Mouse (Mus musculus): ENCODE data around the gene Pcgf2.

DNA sequence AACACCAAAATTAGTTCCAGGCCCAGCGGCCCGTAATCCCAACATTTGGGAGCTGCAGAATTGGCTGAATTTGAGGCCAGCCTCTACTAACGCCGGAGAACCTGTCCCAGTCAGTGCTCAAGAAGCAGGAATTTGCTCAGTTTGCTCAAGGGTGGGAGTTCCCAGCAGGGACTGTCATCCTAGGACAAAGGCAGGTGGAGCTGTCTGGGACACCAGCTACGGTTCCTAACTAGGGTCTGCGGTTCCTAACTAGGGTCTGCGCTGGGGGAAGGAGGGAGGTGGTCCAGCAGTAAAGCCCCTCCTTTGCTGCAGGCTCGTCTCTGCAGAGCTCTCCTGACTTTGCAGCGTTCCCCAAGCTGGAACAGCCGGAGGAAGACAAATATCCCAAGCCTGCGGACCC lies 27.1 kb downstream of the Pcgf2 start:
- TF ChIP-seq TCF12 (IDR thresholded peaks at IDR 0.05; ENCODE audit: insufficient read depth, poor library complexity, severe bottlenecking): no peak
- TF ChIP-seq USF1 (IDR thresholded peaks at IDR 0.05; ENCODE audit: low read depth): no peak
- no peak for TF ChIP-seq POLR2A (IDR thresholded peaks at IDR 0.05; ENCODE audit: insufficient read length, low read depth)
- TF ChIP-seq MAX (IDR thresholded peaks at IDR 0.05; ENCODE audit: low read depth): no peak
- TF ChIP-seq POLR2AphosphoS2 (IDR thresholded peaks at IDR 0.05; ENCODE audit: insufficient read length, low read depth): no peak

Measured in myocyte (in vitro differentiated cells).